Mouse (Mus musculus) stomach, embryonic 15.5 days (tissue): ENCODE measurements at regions not wholly inside any gene's neighbourhood (a gene's known extent, or its start where the extent isn't known, plus 50 kb on each side); places are given as distances from the start of the nearest gene placed in this dataset.
A peak's percentile ranks its signal among the peaks of the same experiment; 100 is the strongest.

Source experiments
- ATAC-seq: fragments of 200-750 bp; cut with Nextera tagmentation; 2 replicates; pipeline ENCODE4 v1.8.0; 2017; ENCODE audit warnings: low read depth, moderate number of reproducible peaks, moderate TSS enrichment; ENCODE audit not compliant: insufficient read depth, low FRiP score
- H3K27ac ChIP-seq: fragments of 300-500 bp; sonication (generic); 2 replicates; pipeline ENCODE4 v1.5.1; 2015; ENCODE audit warnings: mild to moderate bottlenecking, inconsistent platforms
- H3K27me3 ChIP-seq: fragments of 300-500 bp; sonication (generic); replicated peaks from 2 replicates; pipeline ENCODE4 v1.6.1; 2015; ENCODE audit warnings: inconsistent platforms
- H3K36me3 ChIP-seq: fragments of 300-500 bp; sonication (generic); 2 replicates; pipeline ENCODE4 v1.6.1; 2015; ENCODE audit warnings: inconsistent platforms
- H3K4me1 ChIP-seq: fragments of 300-500 bp; sonication (generic); 2 replicates; pipeline ENCODE4 v1.6.1; 2015; ENCODE audit warnings: inconsistent platforms
- H3K4me2 ChIP-seq: fragments of 300-500 bp; sonication (generic); 2 replicates; pipeline ENCODE4 v1.6.1; 2015; ENCODE audit warnings: mild to moderate bottlenecking, inconsistent platforms
- H3K4me3 ChIP-seq: fragments of 300-500 bp; sonication (generic); replicated peaks from 2 replicates; pipeline ENCODE4 v1.5.1; 2015; ENCODE audit warnings: inconsistent platforms
- H3K9ac ChIP-seq: fragments of 300-500 bp; sonication (generic); 2 replicates; pipeline ENCODE4 v1.6.1; 2015; ENCODE audit warnings: inconsistent platforms
- H3K9me3 ChIP-seq: fragments of 300-500 bp; sonication (generic); 2 replicates; pipeline ENCODE4 v1.6.1; 2016; ENCODE audit warnings: inconsistent platforms
- WGBS: fragments of 180-500 bp; shearing (Covaris S2); methylation state at CpG from one replicate; pipeline ENCODE4 v1.1.7; 2015; 5-methylcytosine and 5-hydroxymethylcytosine counted together

DNA sequence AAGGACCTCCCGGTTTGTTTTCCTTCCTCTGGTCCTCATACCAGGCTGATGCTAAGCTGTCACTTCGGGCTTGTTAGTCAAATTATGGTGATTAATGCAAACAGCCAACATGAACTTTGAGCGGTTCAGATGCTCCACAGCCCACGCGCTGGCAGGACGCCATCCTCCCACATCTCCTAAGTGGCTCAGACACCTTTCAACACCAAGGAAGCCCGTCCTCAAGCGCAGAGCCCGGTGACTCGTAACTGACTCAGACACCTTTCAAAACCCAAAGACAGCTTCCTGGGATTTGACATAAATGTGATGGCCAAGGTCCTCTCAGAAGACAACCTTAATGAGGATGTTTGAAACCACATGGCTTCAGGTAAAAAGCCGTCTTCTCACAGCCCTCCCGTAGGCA lies 121.7 kb upstream of the Cmc1 start:
- no peaks in the 10 kb centered on the region for H3K27me3 ChIP-seq
- no peak overlapping the region for H3K27ac ChIP-seq
- no peak overlapping the region for H3K4me2 ChIP-seq
- H3K36me3 ChIP-seq, result no peaks in the 10 kb centered on the region
- no peak overlapping the region for H3K9ac ChIP-seq
- no peak overlapping the region for H3K4me3 ChIP-seq
- 60% methylated on average over 12 of the region's 12 CpGs for WGBS
- H3K9me3 ChIP-seq, result no peaks in the 10 kb centered on the region
- no peak for ATAC-seq
- H3K4me1 ChIP-seq, result no peaks in the 10 kb centered on the region

DNA sequence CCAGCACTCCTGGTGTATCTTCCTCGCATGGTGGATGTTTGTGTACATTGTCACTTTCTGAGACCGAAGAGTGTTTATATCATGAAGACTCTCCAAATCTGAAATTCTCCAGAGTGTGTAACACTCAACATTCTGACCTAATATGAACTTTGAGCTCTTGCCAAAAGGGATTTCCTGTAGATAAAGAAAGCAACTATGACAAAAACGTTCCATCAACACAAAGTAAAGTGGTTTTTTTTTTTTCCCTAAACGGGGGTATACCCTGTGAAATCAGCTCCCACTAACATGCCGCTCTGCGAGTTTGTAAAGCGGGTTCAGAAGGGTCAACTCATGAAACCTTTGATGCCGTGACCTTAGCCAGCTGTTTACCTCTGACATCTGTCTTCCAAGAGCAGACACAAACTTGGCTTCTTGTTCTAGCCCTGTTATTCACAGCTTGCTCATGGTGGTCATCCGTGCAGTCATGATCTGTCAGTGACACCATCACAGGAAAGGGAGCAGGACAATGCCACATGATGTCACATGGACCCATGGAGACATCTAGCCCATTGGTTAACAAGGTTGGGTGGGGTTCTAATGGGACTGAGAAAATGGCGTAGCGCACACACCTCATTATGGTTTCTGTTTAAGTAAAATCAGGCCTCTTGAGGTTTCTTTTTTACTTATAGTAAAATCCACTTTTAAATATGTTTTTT lies 122.9 kb upstream of the Cmc1 start:
- H3K9me3 ChIP-seq, result no peaks in the 10 kb centered on the region
- H3K36me3 ChIP-seq, result no peaks in the 10 kb centered on the region
- no peak overlapping the region for H3K27ac ChIP-seq
- H3K4me3 ChIP-seq, result no peak overlapping the region
- 43% methylated on average over 11 of the region's 11 CpGs for WGBS
- no peak for ATAC-seq
- H3K4me2 ChIP-seq, result no peak overlapping the region
- no peak overlapping the region for H3K9ac ChIP-seq
- no peaks in the 10 kb centered on the region for H3K4me1 ChIP-seq
- H3K27me3 ChIP-seq, result no peaks in the 10 kb centered on the region

DNA sequence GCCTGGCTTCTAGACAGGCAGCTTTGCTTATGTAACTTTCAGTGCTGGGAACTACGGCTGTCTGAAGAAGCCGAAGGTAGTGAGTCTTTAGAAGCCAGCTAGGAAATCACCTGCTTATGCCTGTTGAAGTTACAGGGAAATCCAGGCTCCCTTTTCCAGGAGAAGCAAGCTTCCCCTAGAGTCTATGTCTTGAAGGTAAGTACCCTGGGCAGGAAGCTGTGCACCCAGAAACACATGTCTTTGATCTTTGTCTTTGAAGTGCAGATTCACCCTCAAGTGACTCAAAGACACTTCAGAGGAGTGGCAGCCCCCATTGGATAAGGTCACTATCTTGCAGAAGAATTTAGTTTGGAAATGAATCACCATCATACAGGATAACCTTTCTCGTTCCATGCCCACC lies 135.5 kb upstream of the Cmc1 start:
- Histone ChIP-seq H3K4me2 (no peak overlapping the region), H3K27ac (no peak overlapping the region), H3K4me3 (no peak overlapping the region), H3K9me3 (no peaks in the 10 kb centered on the region), H3K9ac (no peak overlapping the region), H3K4me1 (no peaks in the 10 kb centered on the region), H3K36me3 (no peaks in the 10 kb centered on the region), H3K27me3 (no peaks in the 10 kb centered on the region)
- ATAC-seq, result no peak
- WGBS, result 71% methylated on average over 3 of the region's 3 CpGs

DNA sequence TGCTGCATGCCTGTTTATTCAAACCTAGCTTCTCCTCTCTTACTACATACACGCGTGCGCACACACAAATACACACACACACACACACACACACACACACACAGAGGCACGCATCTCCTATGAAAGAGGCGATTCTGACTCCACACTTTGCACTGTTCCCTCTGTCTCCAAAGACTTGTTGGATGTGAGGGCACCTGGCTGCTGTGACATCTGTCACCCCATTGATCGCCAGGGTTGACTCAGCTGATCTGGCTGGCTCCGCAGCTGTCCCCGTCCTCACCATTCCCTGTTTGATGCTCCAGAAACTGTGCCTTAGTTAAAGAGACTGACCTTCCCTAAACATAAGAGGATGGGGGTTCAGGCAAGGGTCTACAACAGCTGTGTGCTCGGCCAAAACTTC lies 137.6 kb upstream of the Cmc1 start:
- H3K27me3 ChIP-seq, result no peaks in the 10 kb centered on the region
- H3K27ac ChIP-seq, result no peak overlapping the region
- H3K4me1 ChIP-seq, result no peaks in the 10 kb centered on the region
- ATAC-seq, result no peak
- H3K9ac ChIP-seq, result no peak overlapping the region
- WGBS, result 80% methylated on average over 9 of the region's 9 CpGs
- no peaks in the 10 kb centered on the region for H3K9me3 ChIP-seq
- H3K4me3 ChIP-seq, result no peak overlapping the region
- no peak overlapping the region for H3K4me2 ChIP-seq
- H3K36me3 ChIP-seq, result no peaks in the 10 kb centered on the region

DNA sequence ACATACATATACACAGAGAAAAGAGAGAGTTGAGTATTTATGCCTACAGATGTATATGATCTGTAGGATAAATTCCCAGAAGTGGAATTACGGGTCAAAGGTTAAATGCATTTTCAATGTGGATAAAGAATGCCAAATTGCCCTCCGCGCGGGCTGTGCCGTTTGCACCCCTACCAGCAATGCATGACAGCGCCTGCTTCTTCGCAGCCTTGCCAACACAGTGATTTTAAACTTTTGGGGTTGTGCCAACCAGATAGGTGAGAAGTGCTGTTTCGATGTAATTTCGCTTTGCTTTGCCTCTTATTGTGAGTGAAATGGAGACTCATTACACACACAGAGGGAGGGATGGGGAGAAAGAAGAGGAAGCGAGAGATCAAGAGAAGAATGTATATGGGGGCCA lies 142.9 kb upstream of the Cmc1 start:
- H3K4me1 ChIP-seq, result no peaks in the 10 kb centered on the region
- H3K27ac ChIP-seq, result no peak overlapping the region
- no peak for ATAC-seq
- no peaks in the 10 kb centered on the region for H3K36me3 ChIP-seq
- H3K9ac ChIP-seq, result no peak overlapping the region
- no peaks in the 10 kb centered on the region for H3K27me3 ChIP-seq
- no peak overlapping the region for H3K4me2 ChIP-seq
- WGBS, result 87% methylated on average over 10 of the region's 10 CpGs
- no peak overlapping the region for H3K4me3 ChIP-seq
- no peaks in the 10 kb centered on the region for H3K9me3 ChIP-seq

DNA sequence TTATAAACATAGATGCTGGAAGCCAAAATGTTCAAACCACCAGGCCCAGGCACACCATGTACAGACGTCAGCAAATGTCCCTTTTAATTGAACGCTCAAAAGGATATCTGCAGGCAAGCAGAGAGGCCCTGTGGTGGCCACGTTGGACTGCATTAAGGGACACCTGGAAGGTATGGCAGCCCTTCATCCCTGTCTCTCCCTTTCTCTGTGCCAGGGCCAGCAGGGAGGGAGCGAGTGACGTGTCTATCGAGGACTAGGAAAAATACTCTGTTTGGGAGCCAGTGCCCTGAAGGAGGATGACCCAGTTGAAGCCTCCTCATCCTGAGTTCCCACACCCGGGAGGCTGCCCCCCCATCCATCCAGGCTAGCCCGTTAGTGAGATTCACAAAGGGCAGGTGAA lies 144.0 kb upstream of the Cmc1 start:
- ATAC-seq, result no peak
- Histone ChIP-seq H3K27ac (no peak overlapping the region), H3K27me3 (no peaks in the 10 kb centered on the region), H3K9me3 (no peaks in the 10 kb centered on the region), H3K9ac (no peak overlapping the region), H3K4me3 (no peak overlapping the region), H3K4me1 (no peaks in the 10 kb centered on the region), H3K4me2 (no peak overlapping the region), H3K36me3 (no peaks in the 10 kb centered on the region)
- 67% methylated on average over 8 of the region's 8 CpGs for WGBS

DNA sequence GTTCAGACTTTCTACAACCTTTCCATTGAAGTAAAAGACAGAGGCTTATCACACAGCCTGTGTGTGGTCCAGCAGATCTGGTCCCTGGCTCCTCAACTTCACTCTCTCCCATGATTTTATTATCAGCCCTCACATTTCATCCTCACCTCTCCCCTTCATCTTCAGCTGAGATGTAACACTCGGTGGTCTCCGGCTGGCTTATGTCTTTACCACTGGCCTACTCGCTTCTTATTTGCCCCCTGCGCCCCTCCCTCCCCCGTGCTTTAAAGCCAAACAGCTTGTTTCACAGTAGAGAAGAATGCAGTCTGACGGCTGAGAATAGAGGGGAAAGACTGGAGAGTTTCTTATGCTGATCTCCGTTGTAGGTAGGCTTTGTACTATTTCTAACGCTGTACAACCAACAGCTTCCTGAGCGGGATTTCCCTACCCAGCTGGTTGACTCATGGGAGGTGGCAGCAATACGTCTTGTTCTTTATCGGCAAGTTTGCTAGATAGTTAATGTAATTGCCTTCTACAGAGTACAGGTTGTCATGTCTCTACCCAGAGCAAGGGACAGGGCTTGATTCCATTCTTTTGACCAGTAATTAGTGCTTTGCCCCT lies 152.9 kb upstream of the Cmc1 start:
- Histone ChIP-seq H3K36me3 (no peaks in the 10 kb centered on the region), H3K27me3 (no peaks in the 10 kb centered on the region), H3K4me1 (no peaks in the 10 kb centered on the region), H3K9me3 (no peaks in the 10 kb centered on the region), H3K4me3 (no peak overlapping the region), H3K4me2 (no peak overlapping the region), H3K27ac (no peak overlapping the region), H3K9ac (no peak overlapping the region)
- 67% methylated on average over 11 of the region's 11 CpGs for WGBS
- no peak for ATAC-seq

DNA sequence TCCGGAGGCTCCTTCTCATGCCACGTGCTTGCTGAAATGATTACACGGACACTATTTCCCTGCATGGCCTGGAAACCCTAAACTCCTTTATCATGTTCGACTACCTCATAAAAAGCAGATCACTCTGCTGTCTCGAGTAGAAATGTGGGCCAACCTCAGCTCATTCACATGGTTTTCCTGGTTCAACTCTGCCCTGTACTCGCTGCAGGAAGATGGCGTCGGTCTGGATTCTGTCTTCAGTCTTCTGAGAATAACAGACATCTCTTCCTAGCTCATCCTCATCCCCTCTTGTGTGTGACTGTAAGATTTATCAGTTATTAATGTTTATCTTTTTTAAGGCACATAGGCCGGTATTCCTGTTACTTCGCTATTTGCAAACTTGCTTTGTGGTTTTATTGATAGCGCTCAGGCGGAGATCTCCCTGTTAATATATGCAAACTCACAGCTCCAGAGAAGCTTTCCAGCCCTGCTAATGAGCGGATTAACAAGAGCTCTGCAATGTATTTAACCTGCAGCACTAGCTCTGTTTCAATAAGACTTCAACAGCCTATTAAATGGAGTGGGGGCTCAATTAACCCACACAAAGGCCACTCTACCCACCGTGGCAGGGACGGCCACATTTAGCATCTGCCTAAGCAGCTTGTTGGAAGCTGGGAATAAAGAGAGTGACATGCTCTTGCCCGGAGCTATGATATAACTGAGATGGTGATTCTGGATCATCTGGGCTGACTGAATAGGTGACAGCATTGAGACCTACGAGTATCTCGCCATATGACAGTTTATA lies 159.5 kb upstream of the Eomes start:
- H3K27me3 ChIP-seq, result no peaks in the 10 kb centered on the region
- no peak for ATAC-seq
- no peak overlapping the region for H3K9ac ChIP-seq
- H3K4me1 ChIP-seq, result no peaks in the 10 kb centered on the region
- H3K4me2 ChIP-seq, result no peak overlapping the region
- H3K9me3 ChIP-seq, result no peaks in the 10 kb centered on the region
- H3K36me3 ChIP-seq, result no peaks in the 10 kb centered on the region
- WGBS, result 83% methylated on average over 18 of the region's 18 CpGs
- H3K4me3 ChIP-seq, result no peak overlapping the region
- H3K27ac ChIP-seq, result no peak overlapping the region

DNA sequence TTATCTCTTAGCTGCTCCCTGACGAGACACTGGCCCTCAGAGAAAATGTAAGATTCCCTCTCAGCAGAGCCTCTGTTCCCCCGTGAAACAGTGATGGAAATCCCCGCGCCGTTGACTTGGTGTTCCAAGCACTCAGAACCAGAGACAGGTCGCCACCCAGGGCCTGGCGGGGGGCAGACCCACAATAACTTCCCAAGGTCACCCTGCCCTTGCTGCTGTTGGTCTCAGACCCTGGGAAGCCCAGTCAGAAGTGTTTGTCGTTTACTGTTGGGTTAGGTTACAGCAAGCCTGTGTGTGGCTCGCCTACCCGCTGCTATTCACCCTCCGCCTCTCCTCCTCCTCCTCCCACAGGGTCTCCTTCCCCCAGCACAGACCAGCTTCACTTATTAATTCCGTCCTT lies 154.2 kb upstream of the Eomes start:
- Histone ChIP-seq H3K9ac (no peak overlapping the region), H3K27ac (no peak overlapping the region), H3K36me3 (no peaks in the 10 kb centered on the region), H3K4me2 (no peak overlapping the region), H3K27me3 (no peaks in the 10 kb centered on the region), H3K9me3 (no peaks in the 10 kb centered on the region), H3K4me3 (no peak overlapping the region), H3K4me1 (no peaks in the 10 kb centered on the region)
- 45% methylated on average over 12 of the region's 12 CpGs for WGBS
- ATAC-seq, result no peak

DNA sequence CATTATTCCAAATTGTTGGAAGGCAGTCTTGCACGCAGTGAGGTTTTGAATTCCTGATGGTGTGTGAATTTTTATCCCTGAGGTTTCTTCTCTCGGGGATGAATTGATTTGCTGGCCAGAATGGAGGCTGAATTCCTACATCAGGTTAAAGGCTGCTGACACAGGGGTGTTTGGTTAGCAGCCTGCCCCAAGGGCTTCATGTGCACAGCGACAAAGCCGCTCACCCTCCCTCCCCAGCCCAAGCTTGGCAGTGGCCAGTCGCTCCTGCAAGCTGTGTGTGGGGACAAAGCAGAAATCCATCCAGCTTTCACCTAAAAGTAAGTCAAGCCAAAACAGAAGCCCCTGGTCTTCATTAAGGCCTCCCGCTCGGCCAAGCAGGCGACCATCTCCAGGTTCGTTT lies 151.4 kb upstream of the Eomes start:
- no peaks in the 10 kb centered on the region for H3K9me3 ChIP-seq
- ATAC-seq, result no peak
- H3K9ac ChIP-seq, result no peak overlapping the region
- H3K27me3 ChIP-seq, result no peaks in the 10 kb centered on the region
- no peak overlapping the region for H3K4me3 ChIP-seq
- H3K36me3 ChIP-seq, result no peaks in the 10 kb centered on the region
- H3K4me1 ChIP-seq, result no peaks in the 10 kb centered on the region
- 86% methylated on average over 9 of the region's 9 CpGs for WGBS
- no peak overlapping the region for H3K27ac ChIP-seq
- H3K4me2 ChIP-seq, result no peak overlapping the region

DNA sequence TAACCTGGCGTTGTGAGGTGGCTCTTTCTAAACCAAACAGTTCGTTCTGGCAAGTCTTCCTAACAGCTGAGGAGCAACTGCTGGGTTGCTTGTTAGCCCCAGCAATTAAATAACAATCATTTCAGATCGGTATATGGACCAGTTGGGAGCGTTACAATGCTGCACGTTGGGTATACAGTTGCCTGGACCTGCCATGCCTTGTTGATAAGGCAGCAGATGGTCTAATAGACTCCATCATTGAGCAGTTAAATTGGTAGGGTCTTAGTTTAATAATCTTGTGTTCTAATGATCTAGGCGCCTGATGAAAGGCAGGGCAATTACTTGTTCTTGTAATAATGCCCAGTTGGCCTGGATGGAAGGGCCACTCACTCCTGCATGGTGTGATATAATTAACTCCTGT lies 150.1 kb upstream of the Eomes start:
- Histone ChIP-seq H3K4me1 (no peaks in the 10 kb centered on the region), H3K9me3 (no peaks in the 10 kb centered on the region), H3K36me3 (no peaks in the 10 kb centered on the region), H3K4me2 (no peak overlapping the region), H3K4me3 (no peak overlapping the region), H3K27me3 (no peaks in the 10 kb centered on the region), H3K27ac (no peak overlapping the region), H3K9ac (no peak overlapping the region)
- ATAC-seq, result no peak
- WGBS, result 77% methylated on average over 6 of the region's 6 CpGs

DNA sequence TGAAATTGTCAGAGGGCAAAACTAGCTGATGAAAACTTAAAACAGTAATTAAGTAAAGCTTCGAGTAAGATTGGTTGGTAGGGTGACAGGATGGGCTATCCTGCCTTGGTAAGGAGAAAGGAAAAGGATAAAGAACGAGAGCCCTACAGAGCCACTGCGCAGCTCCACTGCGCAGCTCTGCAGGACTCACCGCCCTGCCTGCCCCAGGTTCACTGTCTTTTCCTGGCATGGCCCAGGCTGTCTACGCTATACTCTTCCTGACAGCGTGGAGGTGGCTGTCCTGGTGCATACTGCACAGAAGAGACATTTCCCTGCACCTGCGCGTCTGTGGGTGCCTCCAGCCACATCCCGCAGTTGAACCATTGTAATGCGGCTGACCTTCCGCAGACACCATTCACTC lies 136.6 kb upstream of the Eomes start:
- 44% methylated on average over 12 of the region's 12 CpGs for WGBS
- H3K4me2 ChIP-seq, result peak overlapping the region; percentile 50
- no peak for ATAC-seq
- no peak overlapping the region for H3K9ac ChIP-seq
- H3K4me3 ChIP-seq, result peak overlapping the region; percentile 14
- no peaks in the 10 kb centered on the region for H3K4me1 ChIP-seq
- no peaks in the 10 kb centered on the region for H3K36me3 ChIP-seq
- no peaks in the 10 kb centered on the region for H3K9me3 ChIP-seq
- H3K27ac ChIP-seq, result no peak overlapping the region
- no peaks in the 10 kb centered on the region for H3K27me3 ChIP-seq
